Mouse (Mus musculus): ENCODE measurements around the gene Kcnk6. TPM values are rescaled to one million over a fixed set of nuclear protein-coding genes. Genes with fewer than 3 reads are reported as not detected.
"Not testable (repeated sequence)": the region's sequence is repeated elsewhere in the genome, so short reads cannot be mapped to it uniquely, and the experiment has no call there.

The Kcnk6 gene
- polyA plus RNA-seq, 1 experiment from 2014 or later = 0.21 TPM

DNA sequence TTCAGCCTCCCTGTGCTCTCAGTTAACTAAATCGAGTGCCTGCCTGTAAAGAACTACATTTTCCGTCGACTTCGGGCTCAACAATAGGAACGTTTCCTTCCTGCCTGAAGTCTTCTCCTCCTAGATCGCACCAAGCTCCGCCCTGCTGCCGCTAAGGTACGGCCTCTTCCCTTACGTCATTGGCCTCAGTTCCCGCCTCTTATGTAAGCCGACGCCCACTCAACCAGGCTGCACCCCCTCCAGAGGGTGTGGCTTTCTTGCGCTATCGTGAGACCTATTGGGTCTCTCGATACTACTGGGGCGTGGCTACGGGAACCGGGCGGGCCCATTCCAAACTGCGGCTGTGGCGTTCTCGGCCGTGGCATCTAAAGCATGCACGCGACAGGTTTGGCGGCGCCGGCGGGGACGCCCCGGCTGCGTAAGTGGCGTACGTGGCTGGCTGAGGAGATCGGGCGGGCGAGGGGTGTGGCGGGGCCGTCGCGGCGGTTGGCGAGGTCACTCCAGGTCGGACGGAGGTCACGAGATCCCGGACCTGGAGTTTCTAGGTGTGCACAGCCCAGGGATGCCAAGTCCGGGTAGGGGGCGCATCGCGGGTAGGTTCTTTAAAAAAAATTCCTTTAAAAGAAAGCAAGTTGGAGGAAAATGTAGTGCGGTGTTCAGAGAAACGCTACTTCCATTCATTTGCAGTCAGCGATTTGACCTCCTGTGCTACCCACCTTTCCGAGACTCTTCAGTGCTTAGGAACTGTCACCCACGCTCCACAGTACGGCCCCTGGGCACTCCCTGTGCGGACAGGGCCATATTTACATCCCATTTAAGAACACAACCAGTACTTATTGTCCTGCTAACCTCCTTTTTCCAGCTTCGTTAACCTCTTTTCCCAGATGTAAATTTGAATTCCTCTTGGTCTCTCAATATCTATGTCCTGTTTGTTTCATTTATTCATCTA lies 6.0 kb upstream of the Kcnk6 start, which contains the start of gene Yif1b:
Gene Yif1b, plus strand, starts transcription at position 311 of the 949 bp plus-strand sequence.
- DNase-seq (ENCODE audit: low spot score) (peak; percentile 98), ATAC-seq (replicated peaks; ENCODE audit: low FRiP score) (peak; percentile 97)
- no peaks in the 10 kb centered on the region for H3K36me3 ChIP-seq (ENCODE audit: control insufficient read depth, insufficient read depth, low read length)
- no peaks in the 10 kb centered on the region for H3K9me3 ChIP-seq (ENCODE audit: control insufficient read depth, low read length)
- H3K27ac ChIP-seq (ENCODE audit: low read depth, low read length) = peak within 1 kb of the TSS; percentile 26
- peak within 1 kb of the TSS; percentile 58 for H3K4me3 ChIP-seq (ENCODE audit: low read depth, low read length)
- H3K9ac ChIP-seq (ENCODE audit: low read length) = peak within 1 kb of the TSS; percentile 72
- H3K27me3 ChIP-seq (ENCODE audit: control insufficient read depth, insufficient read depth, low read length) = peaks cover 2% of the 10 kb centered on the region; the same call in 1 of the 2 replicates
- peaks cover 4% of the 10 kb centered on the region for H3K4me1 ChIP-seq (replicated peaks; ENCODE audit: control insufficient read depth, insufficient read depth, low read length)
- under 1% methylated on average over 60 of the region's 60 CpGs for WGBS
- H3K4me2 ChIP-seq (ENCODE audit: low read depth, low read length, severe bottlenecking) = peak within 1 kb of the TSS; percentile 69

DNA sequence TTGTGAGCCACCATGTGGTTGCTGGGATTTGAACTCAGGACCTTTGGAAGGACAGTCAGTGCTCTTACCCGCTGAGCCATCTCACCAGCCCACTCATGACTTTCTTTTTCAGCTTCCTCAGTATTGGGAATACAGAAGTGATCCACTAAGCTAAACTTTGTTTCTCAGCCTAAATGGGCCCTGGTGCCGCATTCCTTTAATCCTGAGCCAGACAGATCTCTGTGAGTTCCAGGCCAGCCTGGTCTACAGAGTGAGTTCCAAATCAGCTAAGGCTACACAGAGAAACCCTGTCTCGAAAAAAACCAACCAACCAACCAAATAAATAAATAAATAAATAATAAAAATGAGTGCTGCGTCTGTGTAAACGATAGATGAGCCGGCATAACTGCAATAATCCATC lies 5.3 kb upstream of the Kcnk6 start:
- H3K27ac ChIP-seq (ENCODE audit: low read depth, low read length) = peak overlapping the region; percentile 26
- not testable (repeated sequence) for H3K27me3 ChIP-seq (ENCODE audit: control insufficient read depth, insufficient read depth, low read length); H3K9me3 ChIP-seq (ENCODE audit: control insufficient read depth, low read length); H3K36me3 ChIP-seq (ENCODE audit: control insufficient read depth, insufficient read depth, low read length); H3K4me1 ChIP-seq (replicated peaks; ENCODE audit: control insufficient read depth, insufficient read depth, low read length); DNase-seq (ENCODE audit: low spot score)
- 30% methylated on average over 6 of the region's 6 CpGs for WGBS
- peak overlapping the region; percentile 43 for H3K9ac ChIP-seq (ENCODE audit: low read length)
- H3K4me2 ChIP-seq (ENCODE audit: low read depth, low read length, severe bottlenecking) = peak overlapping the region; percentile 69
- ATAC-seq (replicated peaks; ENCODE audit: low FRiP score) = peak; percentile 22; the same call in 1 of the 2 replicates
- H3K4me3 ChIP-seq (ENCODE audit: low read depth, low read length) = peak overlapping the region; percentile 58

DNA sequence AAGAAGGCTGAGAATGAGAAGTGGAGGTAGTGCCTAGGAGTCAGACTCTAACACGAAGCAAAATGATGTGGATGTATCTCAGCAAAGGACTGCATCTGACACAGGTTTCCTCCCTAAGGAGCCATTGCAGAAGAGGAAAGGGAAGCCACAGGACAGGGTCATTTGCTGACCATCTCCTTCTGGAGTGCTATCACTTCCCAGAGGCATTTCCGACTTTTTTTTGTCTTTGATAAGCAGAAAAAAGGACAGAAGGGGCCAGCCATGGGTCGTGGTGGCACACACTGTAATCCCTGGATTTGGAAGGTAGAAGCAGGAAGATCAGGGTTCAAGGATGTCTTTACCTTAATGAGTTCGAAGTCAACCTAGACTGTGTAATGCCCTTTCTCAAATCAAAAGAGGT lies 4.3 kb upstream of the Kcnk6 start:
- DNase-seq (ENCODE audit: low spot score) (no peak), ATAC-seq (replicated peaks; ENCODE audit: low FRiP score) (no peak)
- Histone ChIP-seq H3K4me3 (ENCODE audit: low read depth, low read length) (no peak overlapping the region), H3K4me1 (replicated peaks; ENCODE audit: control insufficient read depth, insufficient read depth, low read length) (peaks cover 9% of the 10 kb centered on the region), H3K9ac (ENCODE audit: low read length) (no peak overlapping the region), H3K9me3 (ENCODE audit: control insufficient read depth, low read length) (no peaks in the 10 kb centered on the region), H3K36me3 (ENCODE audit: control insufficient read depth, insufficient read depth, low read length) (no peaks in the 10 kb centered on the region), H3K27ac (ENCODE audit: low read depth, low read length) (no peak overlapping the region), H3K27me3 (ENCODE audit: control insufficient read depth, insufficient read depth, low read length) (peaks cover 19% of the 10 kb centered on the region), H3K4me2 (ENCODE audit: low read depth, low read length, severe bottlenecking) (no peak overlapping the region)
- WGBS = 85% methylated on average over 4 of the region's 4 CpGs

DNA sequence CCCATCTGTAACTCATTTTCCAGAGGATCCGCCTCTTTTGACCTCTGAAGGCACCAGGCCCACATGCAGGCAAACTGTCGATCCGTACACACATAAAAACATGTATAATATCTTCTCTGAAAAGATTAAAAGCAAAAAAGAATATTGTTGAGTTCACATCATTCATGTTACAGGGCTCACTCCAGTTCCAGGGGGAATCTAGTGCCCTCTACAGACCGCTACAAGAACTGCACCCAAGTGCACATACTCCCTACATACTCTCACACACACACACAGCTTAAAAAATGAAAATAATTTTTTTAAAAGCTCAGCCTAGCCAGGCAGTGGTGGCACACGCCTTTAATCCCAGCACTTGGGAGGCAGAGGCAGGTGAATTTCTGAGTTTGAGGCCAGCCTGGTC lies 2.3 kb upstream of the Kcnk6 start:
- H3K4me1 ChIP-seq (replicated peaks; ENCODE audit: control insufficient read depth, insufficient read depth, low read length) = peaks cover 9% of the 10 kb centered on the region
- DNase-seq (ENCODE audit: low spot score) (no peak), ATAC-seq (replicated peaks; ENCODE audit: low FRiP score) (no peak)
- H3K4me2 ChIP-seq (ENCODE audit: low read depth, low read length, severe bottlenecking) = no peak overlapping the region
- no peaks in the 10 kb centered on the region for H3K36me3 ChIP-seq (ENCODE audit: control insufficient read depth, insufficient read depth, low read length)
- no peaks in the 10 kb centered on the region for H3K9me3 ChIP-seq (ENCODE audit: control insufficient read depth, low read length)
- H3K4me3 ChIP-seq (ENCODE audit: low read depth, low read length) = no peak overlapping the region
- H3K9ac ChIP-seq (ENCODE audit: low read length) = no peak overlapping the region
- H3K27me3 ChIP-seq (ENCODE audit: control insufficient read depth, insufficient read depth, low read length) = peaks cover 25% of the 10 kb centered on the region
- H3K27ac ChIP-seq (ENCODE audit: low read depth, low read length) = no peak overlapping the region
- 77% methylated on average over 5 of the region's 5 CpGs for WGBS

DNA sequence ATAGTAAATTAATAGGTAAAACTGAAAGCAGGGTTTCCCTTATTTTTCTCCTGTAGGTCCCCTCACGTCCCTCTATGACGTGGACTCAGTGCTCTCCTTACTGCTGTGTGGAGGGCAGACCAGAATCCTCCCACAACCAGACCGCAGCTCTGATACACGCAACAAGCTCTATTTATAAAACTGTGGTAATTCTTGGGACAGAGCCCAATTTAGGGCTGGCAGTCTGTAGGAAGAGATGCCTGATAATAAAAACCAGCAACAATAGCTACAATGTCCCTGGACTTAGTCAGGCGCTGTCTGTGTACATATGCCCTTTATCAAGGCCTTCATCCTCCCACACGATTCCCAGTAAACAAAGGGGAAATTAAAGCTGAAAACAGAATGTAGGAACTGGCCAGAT lies 1.4 kb upstream of the Kcnk6 start:
- ATAC-seq (replicated peaks; ENCODE audit: low FRiP score) (no peak), DNase-seq (ENCODE audit: low spot score) (no peak)
- Histone ChIP-seq H3K9me3 (ENCODE audit: control insufficient read depth, low read length) (no peaks in the 10 kb centered on the region), H3K9ac (ENCODE audit: low read length) (no peak overlapping the region), H3K4me2 (ENCODE audit: low read depth, low read length, severe bottlenecking) (no peak overlapping the region), H3K36me3 (ENCODE audit: control insufficient read depth, insufficient read depth, low read length) (no peaks in the 10 kb centered on the region), H3K27ac (ENCODE audit: low read depth, low read length) (no peak overlapping the region), H3K27me3 (ENCODE audit: control insufficient read depth, insufficient read depth, low read length) (peaks cover 25% of the 10 kb centered on the region), H3K4me1 (replicated peaks; ENCODE audit: control insufficient read depth, insufficient read depth, low read length) (peaks cover 5% of the 10 kb centered on the region; the same call in 1 of the 2 replicates), H3K4me3 (ENCODE audit: low read depth, low read length) (no peak overlapping the region)
- WGBS = 83% methylated on average over 6 of the region's 6 CpGs

DNA sequence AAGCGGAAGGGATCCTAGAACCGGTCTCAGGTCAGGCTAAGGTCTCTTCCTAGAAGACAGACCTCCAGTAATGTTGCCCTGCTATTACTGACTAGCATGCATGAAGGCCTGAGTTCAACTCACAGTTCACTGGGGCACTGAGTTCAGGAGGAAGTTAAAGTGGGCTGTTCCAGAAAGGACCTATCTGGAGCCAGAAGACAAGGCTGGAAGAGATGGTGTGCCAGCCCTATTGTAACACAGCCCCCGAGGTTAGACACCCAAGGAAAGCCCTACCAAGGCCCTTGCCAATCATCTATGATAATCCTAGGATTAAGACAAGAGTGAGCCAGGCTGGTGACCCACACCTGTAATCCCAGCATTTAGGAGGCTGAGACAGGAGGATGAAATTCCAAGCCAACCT lies 798 bp downstream of the Kcnk6 start:
- Histone ChIP-seq H3K9ac (ENCODE audit: low read length) (no peak overlapping the region), H3K9me3 (ENCODE audit: control insufficient read depth, low read length) (no peaks in the 10 kb centered on the region), H3K4me3 (ENCODE audit: low read depth, low read length) (no peak overlapping the region), H3K4me1 (replicated peaks; ENCODE audit: control insufficient read depth, insufficient read depth, low read length) (peaks cover 5% of the 10 kb centered on the region; the same call in 1 of the 2 replicates), H3K36me3 (ENCODE audit: control insufficient read depth, insufficient read depth, low read length) (no peaks in the 10 kb centered on the region), H3K4me2 (ENCODE audit: low read depth, low read length, severe bottlenecking) (no peak overlapping the region), H3K27me3 (ENCODE audit: control insufficient read depth, insufficient read depth, low read length) (peaks cover 25% of the 10 kb centered on the region), H3K27ac (ENCODE audit: low read depth, low read length) (no peak overlapping the region)
- no peak for ATAC-seq (replicated peaks; ENCODE audit: low FRiP score)
- no peak for DNase-seq (ENCODE audit: low spot score)
- 46% methylated on average over 3 of the region's 3 CpGs for WGBS

DNA sequence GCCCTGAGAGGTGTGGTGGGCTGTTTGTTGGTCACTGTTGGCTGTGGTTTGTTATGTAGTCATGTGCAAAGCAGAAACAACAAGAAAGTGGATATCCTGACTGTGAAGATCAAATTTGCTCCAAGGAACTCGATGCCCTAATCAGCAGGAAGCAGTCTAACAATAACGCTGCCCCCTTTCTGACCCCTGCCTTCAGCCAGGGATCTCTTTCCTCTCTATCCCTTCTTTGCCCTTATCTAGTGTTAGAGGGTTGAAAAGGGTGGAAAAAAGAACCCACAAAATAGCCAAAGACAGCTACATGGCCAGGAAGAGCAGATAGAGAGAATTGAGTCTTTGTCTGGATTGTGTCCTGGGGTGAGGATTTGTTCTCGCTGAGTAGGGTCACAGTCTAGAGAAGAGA lies 1.8 kb downstream of the Kcnk6 start:
- H3K9ac ChIP-seq (ENCODE audit: low read length) = no peak overlapping the region
- 16% methylated on average over 3 of the region's 3 CpGs for WGBS
- H3K27me3 ChIP-seq (ENCODE audit: control insufficient read depth, insufficient read depth, low read length) = peaks cover 25% of the 10 kb centered on the region
- no peak overlapping the region for H3K27ac ChIP-seq (ENCODE audit: low read depth, low read length)
- no peaks in the 10 kb centered on the region for H3K9me3 ChIP-seq (ENCODE audit: control insufficient read depth, low read length)
- no peak for DNase-seq (ENCODE audit: low spot score)
- peaks cover 5% of the 10 kb centered on the region; the same call in 1 of the 2 replicates for H3K4me1 ChIP-seq (replicated peaks; ENCODE audit: control insufficient read depth, insufficient read depth, low read length)
- H3K4me3 ChIP-seq (ENCODE audit: low read depth, low read length) = no peak overlapping the region
- ATAC-seq (replicated peaks; ENCODE audit: low FRiP score) = no peak
- H3K36me3 ChIP-seq (ENCODE audit: control insufficient read depth, insufficient read depth, low read length) = no peaks in the 10 kb centered on the region
- H3K4me2 ChIP-seq (ENCODE audit: low read depth, low read length, severe bottlenecking) = no peak overlapping the region

DNA sequence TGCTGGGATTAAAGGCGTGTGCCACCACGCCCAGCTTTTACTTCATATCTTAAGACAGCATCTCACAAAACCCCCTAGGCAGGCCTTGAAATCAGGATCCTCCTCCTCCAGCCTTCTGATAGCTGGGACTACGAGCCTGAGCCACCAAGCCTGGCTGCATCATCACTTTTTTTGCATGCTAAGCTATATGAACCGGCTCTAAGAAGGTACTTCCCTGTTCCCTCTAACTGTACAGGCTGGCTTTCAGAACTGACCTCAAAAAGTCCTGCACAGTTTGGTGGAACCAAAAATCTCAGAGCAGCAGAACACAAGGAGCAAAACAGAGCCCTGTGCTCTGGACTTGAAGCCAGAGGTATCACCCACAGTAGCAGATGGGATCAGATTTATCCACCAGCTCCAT lies 4.1 kb downstream of the Kcnk6 start:
- no peak overlapping the region for H3K4me3 ChIP-seq (ENCODE audit: low read depth, low read length)
- peaks cover 8% of the 10 kb centered on the region; the same call in 1 of the 2 replicates for H3K4me1 ChIP-seq (replicated peaks; ENCODE audit: control insufficient read depth, insufficient read depth, low read length)
- no peak overlapping the region for H3K9ac ChIP-seq (ENCODE audit: low read length)
- no peak overlapping the region for H3K4me2 ChIP-seq (ENCODE audit: low read depth, low read length, severe bottlenecking)
- WGBS = 78% methylated on average over 4 of the region's 4 CpGs
- no peak for ATAC-seq (replicated peaks; ENCODE audit: low FRiP score)
- H3K27ac ChIP-seq (ENCODE audit: low read depth, low read length) = no peak overlapping the region
- H3K9me3 ChIP-seq (ENCODE audit: control insufficient read depth, low read length) = no peaks in the 10 kb centered on the region
- H3K27me3 ChIP-seq (ENCODE audit: control insufficient read depth, insufficient read depth, low read length) = peaks cover 22% of the 10 kb centered on the region
- H3K36me3 ChIP-seq (ENCODE audit: control insufficient read depth, insufficient read depth, low read length) = no peaks in the 10 kb centered on the region
- DNase-seq (ENCODE audit: low spot score) = no peak

Data from forebrain, embryonic 11.5 days (tissue).